Mouse (Mus musculus): Measurements from ENCODE around the gene Eif4a3. TPM values are rescaled to one million over a fixed set of nuclear protein-coding genes. Genes with fewer than 3 reads are reported as not detected.
"Not testable (repeated sequence)": the region's sequence is repeated elsewhere in the genome, so short reads cannot be mapped to it uniquely, and the experiment has no call there.

Gene Eif4a3
- total RNA-seq, 2 experiments from 2014 or later = 105 to 112 TPM

GRCm38 (mm10) chr11:119300246-119300935 is 502 bp upstream of the Eif4a3 start:
- intact Hi-C loops (cut with DNase I) = loop anchor here (2.0 kb wide), 1 partner anchor 32 kb away; no protein-coding TSS in a partner anchor
- no peak for DNase-seq

- intact Hi-C loops (cut with DNase I) = no loop called here
- DNase-seq = no peak
Measured at GRCm38 (mm10) chr11:119298917-119299316, 972 bp downstream of the Eif4a3 start.

- no peak for DNase-seq
- intact Hi-C loops (cut with DNase I) = no loop called here
Measured at GRCm38 (mm10) chr11:119297996-119298395, 1.9 kb downstream of the Eif4a3 start.

- intact Hi-C loops (cut with DNase I); DNase-seq: not testable (repeated sequence)
Measured at GRCm38 (mm10) chr11:119292861-119293260, 7.0 kb downstream of the Eif4a3 start.

GRCm38 (mm10) chr11:119287207-119287992 is 12.5 kb downstream of the Eif4a3 start:
- intact Hi-C loops (cut with DNase I) = no loop called here

GRCm38 (mm10) chr11:119285791-119286527 is 13.9 kb downstream of the Eif4a3 start:
- DNase-seq = no peak
- intact Hi-C loops (cut with DNase I) = no loop called here

More at GRCm38 (mm10) chr11:119287207-119287992, 12.5 kb downstream of the Eif4a3 start:
- no peak for DNase-seq

- DNase-seq = no peak
- intact Hi-C loops (cut with DNase I) = no loop called here
Measured at GRCm38 (mm10) chr11:119281030-119281429, 18.9 kb downstream of the Eif4a3 start.

GRCm38 (mm10) chr11:119273186-119273930 is 26.5 kb downstream of the Eif4a3 start:
- intact Hi-C loops (cut with DNase I) = no loop called here
- DNase-seq = no peak

- intact Hi-C loops (cut with DNase I); DNase-seq: not testable (repeated sequence)
Measured at GRCm38 (mm10) chr11:119272492-119272891, 27.4 kb downstream of the Eif4a3 start.

GRCm38 (mm10) chr11:119268557-119269195 is 31.2 kb downstream of the Eif4a3 start:
- no peak for DNase-seq
- intact Hi-C loops (cut with DNase I) = loop anchor here (2.0 kb wide), 1 partner anchor 32 kb away; the partner anchor contains the start of gene Eif4a3

- intact Hi-C loops (cut with DNase I) = loop anchor here (2.0 kb wide), 1 partner anchor 33 kb away; the partner anchor contains the start of gene Eif4a3
- DNase-seq = peak; percentile 95 to 98
Measured at GRCm38 (mm10) chr11:119267768-119268556, 31.9 kb downstream of the Eif4a3 start, which contains the start of gene Gaa. Gene Gaa, plus strand, starts transcription at chr11:119267887.

GRCm38 (mm10) chr11:119267241-119267674 is 32.6 kb downstream of the Eif4a3 start:
- peak; percentile 56 to 59 for DNase-seq
- intact Hi-C loops (cut with DNase I) = no loop called here

- intact Hi-C loops (cut with DNase I) = no loop called here
- no peak for DNase-seq
Measured at GRCm38 (mm10) chr11:119265811-119266210, 34.1 kb downstream of the Eif4a3 start.

GRCm38 (mm10) chr11:119264413-119264812 is 35.5 kb downstream of the Eif4a3 start:
- DNase-seq = no peak
- intact Hi-C loops (cut with DNase I) = no loop called here

- DNase-seq = no peak
- intact Hi-C loops (cut with DNase I) = no loop called here
Measured at GRCm38 (mm10) chr11:119259977-119260376, 39.9 kb downstream of the Eif4a3 start.

- peak; percentile 76 to 81 for DNase-seq
- intact Hi-C loops (cut with DNase I) = no loop called here
Measured at GRCm38 (mm10) chr11:119258572-119259322, 41.1 kb downstream of the Eif4a3 start.

- intact Hi-C loops (cut with DNase I) = no loop called here
- DNase-seq = no peak
Measured at GRCm38 (mm10) chr11:119258216-119258571, 41.7 kb downstream of the Eif4a3 start.

GRCm38 (mm10) chr11:119256557-119256956 is 43.3 kb downstream of the Eif4a3 start:
- DNase-seq; intact Hi-C loops (cut with DNase I): not testable (repeated sequence)
